Mouse (Mus musculus) thymus, adult 2 months (tissue): ENCODE data around the gene Prrt2.

Experiments used
- CTCF ChIP-seq: fragments of 200-500 bp; IDR thresholded peaks from 2 replicates; pipeline ENCODE4 v1.5.1; 2012; ENCODE audit warnings: mild to moderate bottlenecking, control low read depth, low read length, moderate library complexity, borderline replicate concordance; ENCODE audit not compliant: control insufficient read depth, poor library complexity, insufficient read depth; ENCODE audit errors: extremely low read depth
- POLR2A ChIP-seq: fragments of 200-500 bp; IDR thresholded peaks from 2 replicates; pipeline ENCODE4 v1.6.1; 2012; ENCODE audit warnings: mild to moderate bottlenecking, low read length, control low read depth, moderate library complexity; ENCODE audit not compliant: control insufficient read depth, poor library complexity, insufficient read depth; ENCODE audit errors: extremely low read depth

GRCm38 (mm10) chr7:127030172-127030571 is 9.2 kb upstream of the Prrt2 start:
- TF ChIP-seq POLR2A (no peak), CTCF (no peak)
